Mouse (Mus musculus) limb, embryonic 14.5 days (tissue): Measurements from ENCODE around the gene Hexim1. TPM values are rescaled to one million over a fixed set of nuclear protein-coding genes. Genes with fewer than 3 reads are reported as not detected.

Source experiments
- ATAC-seq: fragments of 200-750 bp; cut with Nextera tagmentation; 2 replicates; pipeline ENCODE4 v1.8.0; 2017; ENCODE audit warnings: low read depth, moderate number of reproducible peaks, moderate TSS enrichment; ENCODE audit not compliant: low FRiP score
- DNase-seq: peaks from one replicate; pipeline ENCODE4 v3.0.0-alpha.2; 2015; ENCODE audit warnings: low spot score
- H3K27ac ChIP-seq: fragments of 300-500 bp; sonication (generic); replicated peaks from 2 replicates; pipeline ENCODE4 v1.5.1; 2014; ENCODE audit warnings: low read depth, mild to moderate bottlenecking, low read length, moderate library complexity, mixed read lengths
- H3K27me3 ChIP-seq: fragments of 300-500 bp; sonication (generic); 2 replicates; pipeline ENCODE4 v1.6.1; 2014; ENCODE audit warnings: low read length, mixed read lengths; ENCODE audit not compliant: control insufficient read depth, insufficient read depth
- H3K36me3 ChIP-seq: fragments of 300-500 bp; sonication (generic); 2 replicates; pipeline ENCODE4 v1.6.1; 2014; ENCODE audit warnings: mild to moderate bottlenecking, low read length, moderate library complexity, mixed read lengths; ENCODE audit not compliant: control insufficient read depth, insufficient read depth
- H3K4me1 ChIP-seq: fragments of 300-500 bp; sonication (generic); 2 replicates; pipeline ENCODE4 v1.6.1; 2014; ENCODE audit warnings: antibody characterized with exemption, low read length, mixed read lengths; ENCODE audit not compliant: control insufficient read depth, insufficient read depth
- H3K4me2 ChIP-seq: fragments of 300-500 bp; sonication (generic); replicated peaks from 2 replicates; pipeline ENCODE4 v1.6.1; 2014; ENCODE audit warnings: low read depth, mild to moderate bottlenecking, low read length, moderate library complexity; ENCODE audit not compliant: severe bottlenecking
- H3K4me3 ChIP-seq: fragments of 300-500 bp; sonication (generic); replicated peaks from 2 replicates; pipeline ENCODE4 v1.5.1; 2014; ENCODE audit warnings: low read length
- H3K9ac ChIP-seq: fragments of 300-500 bp; sonication (generic); 2 replicates; pipeline ENCODE4 v1.6.1; 2014; ENCODE audit warnings: mild to moderate bottlenecking, low read depth, low read length, moderate library complexity; ENCODE audit not compliant: severe bottlenecking
- H3K9me3 ChIP-seq: fragments of 300-500 bp; sonication (generic); 2 replicates; pipeline ENCODE4 v1.6.1; 2016; ENCODE audit warnings: low read length; ENCODE audit not compliant: control insufficient read depth
- POLR2A ChIP-seq: fragments of 200-500 bp; IDR thresholded peaks from 2 replicates; pipeline ENCODE4 v1.8.0; 2012; ENCODE audit warnings: inconsistent platforms, mild to moderate bottlenecking, moderate library complexity, borderline replicate concordance; ENCODE audit not compliant: insufficient read depth, insufficient read length; ENCODE audit errors: extremely low read depth
- WGBS: fragments of 180-500 bp; shearing (Covaris S2); extraction: QIAGEN DNeasy Blood & Tissue Kit; methylation state at CpG from one replicate; pipeline ENCODE4 v1.1.7; 2014; 5-methylcytosine and 5-hydroxymethylcytosine counted together
- polyA plus RNA-seq, 2 experiments: library from polyadenylated mRNA; depleted of rRNA in 1 of 2; stranded (reverse) in 1 of 2; unstranded in 1 of 2; fragments of >200 nt; fragmentation: Nextera tagmentation in 1 of 2; extraction: Ambion mirVana in 1 of 2; gene quantifications; 2 replicates each; pipeline versions ENCODE4 v1.2.1 to v1.2.3; 2012 to 2014

Gene Hexim1
- polyA plus RNA-seq, 2 experiments: 7.5 to 21.1 TPM

- no peak overlapping the region for H3K4me3 ChIP-seq
- no peak for TF ChIP-seq POLR2A
- H3K27me3 ChIP-seq: no peaks in the 10 kb centered on the region
- no peak overlapping the region for H3K9ac ChIP-seq
- H3K36me3 ChIP-seq: no peaks in the 10 kb centered on the region
- no peak overlapping the region for H3K4me2 ChIP-seq
- no peak overlapping the region for H3K27ac ChIP-seq
- DNase-seq (no peak), ATAC-seq (no peak)
- H3K9me3 ChIP-seq: no peaks in the 10 kb centered on the region
- peaks cover 23% of the 10 kb centered on the region for H3K4me1 ChIP-seq
- whole genome bisulfite sequencing: 89% methylated on average over 4 of the region's 4 CpGs
Observed at GRCm38 (mm10) chr11:103146386-103146785, 30.4 kb downstream of the Hexim1 start.

- H3K36me3 ChIP-seq: no peaks in the 10 kb centered on the region
Observed at GRCm38 (mm10) chr11:103147766-103148165, 31.7 kb downstream of the Hexim1 start.

GRCm38 (mm10) chr11:103149771-103150170 lies 33.7 kb downstream of the Hexim1 start:
- Histone ChIP-seq H3K9ac (no peak overlapping the region), H3K4me1 (peaks cover 3% of the 10 kb centered on the region; the same call in 1 of the 2 replicates), H3K4me2 (no peak overlapping the region), H3K27me3 (no peaks in the 10 kb centered on the region), H3K27ac (no peak overlapping the region), H3K36me3 (no peaks in the 10 kb centered on the region), H3K4me3 (no peak overlapping the region), H3K9me3 (no peaks in the 10 kb centered on the region)
- TF ChIP-seq POLR2A: no peak
- DNase-seq (no peak), ATAC-seq (no peak)
- 88% methylated on average over 4 of the region's 4 CpGs for WGBS

More at GRCm38 (mm10) chr11:103147766-103148165, 31.7 kb downstream of the Hexim1 start:
- 69% methylated on average over 4 of the region's 4 CpGs for WGBS
- Histone ChIP-seq H3K9ac (no peak overlapping the region), H3K4me2 (no peak overlapping the region), H3K4me3 (no peak overlapping the region), H3K4me1 (peaks cover 10% of the 10 kb centered on the region), H3K9me3 (no peaks in the 10 kb centered on the region), H3K27me3 (no peaks in the 10 kb centered on the region), H3K27ac (no peak overlapping the region)
- TF ChIP-seq POLR2A: no peak
- no peak for DNase-seq
- no peak for ATAC-seq

GRCm38 (mm10) chr11:103158621-103159478 lies 42.8 kb downstream of the Hexim1 start:
- peak; percentile 90 for DNase-seq
- Histone ChIP-seq H3K4me3 (peak overlapping the region; percentile 21), H3K4me2 (peak overlapping the region; percentile 49), H3K9ac (0 out of 2 replicates have a peak overlapping the region, but pooled peaks have one; percentile 22), H3K9me3 (no peaks in the 10 kb centered on the region), H3K27me3 (no peaks in the 10 kb centered on the region), H3K4me1 (peaks cover 3% of the 10 kb centered on the region; the same call in 1 of the 2 replicates), H3K36me3 (no peaks in the 10 kb centered on the region), H3K27ac (no peak overlapping the region)
- 2% methylated on average over 24 of the region's 25 CpGs for WGBS
- ATAC-seq: peak; percentile 92
- TF ChIP-seq POLR2A: no peak

- ATAC-seq: no peak
- no peak for DNase-seq
- no peak overlapping the region for H3K9ac ChIP-seq
- WGBS: 85% methylated on average over 11 of the region's 11 CpGs
- H3K9me3 ChIP-seq: no peaks in the 10 kb centered on the region
- no peak overlapping the region for H3K4me2 ChIP-seq
- H3K4me1 ChIP-seq: peaks cover 3% of the 10 kb centered on the region; the same call in 1 of the 2 replicates
- H3K36me3 ChIP-seq: no peaks in the 10 kb centered on the region
- TF ChIP-seq POLR2A: no peak
- no peak overlapping the region for H3K27ac ChIP-seq
- no peaks in the 10 kb centered on the region for H3K27me3 ChIP-seq
- H3K4me3 ChIP-seq: no peak overlapping the region
Observed at GRCm38 (mm10) chr11:103160738-103161137, 44.7 kb downstream of the Hexim1 start.
